Mouse (Mus musculus): ENCODE measurements around the gene Agk.

Agk gene

GRCm38 (mm10) chr6:40443281-40443928 lies 118.4 kb downstream of the Agk start:
- in situ Hi-C loops (cut with MboI), result no loop called here

Data from mature B cell (primary cell).